Mouse (Mus musculus) yolk sac, embryonic 10.5 days (tissue): Measurements from ENCODE around the gene Psmd1.
"Not testable (repeated sequence)": the region's sequence is repeated elsewhere in the genome, so short reads cannot be mapped to it uniquely, and the experiment has no call there.

Experiments used
- DNase-seq: peaks from one replicate; pipeline ENCODE4 v3.0.0-alpha.2; 2017; ENCODE audit warnings: low spot score

The Psmd1 gene

DNA sequence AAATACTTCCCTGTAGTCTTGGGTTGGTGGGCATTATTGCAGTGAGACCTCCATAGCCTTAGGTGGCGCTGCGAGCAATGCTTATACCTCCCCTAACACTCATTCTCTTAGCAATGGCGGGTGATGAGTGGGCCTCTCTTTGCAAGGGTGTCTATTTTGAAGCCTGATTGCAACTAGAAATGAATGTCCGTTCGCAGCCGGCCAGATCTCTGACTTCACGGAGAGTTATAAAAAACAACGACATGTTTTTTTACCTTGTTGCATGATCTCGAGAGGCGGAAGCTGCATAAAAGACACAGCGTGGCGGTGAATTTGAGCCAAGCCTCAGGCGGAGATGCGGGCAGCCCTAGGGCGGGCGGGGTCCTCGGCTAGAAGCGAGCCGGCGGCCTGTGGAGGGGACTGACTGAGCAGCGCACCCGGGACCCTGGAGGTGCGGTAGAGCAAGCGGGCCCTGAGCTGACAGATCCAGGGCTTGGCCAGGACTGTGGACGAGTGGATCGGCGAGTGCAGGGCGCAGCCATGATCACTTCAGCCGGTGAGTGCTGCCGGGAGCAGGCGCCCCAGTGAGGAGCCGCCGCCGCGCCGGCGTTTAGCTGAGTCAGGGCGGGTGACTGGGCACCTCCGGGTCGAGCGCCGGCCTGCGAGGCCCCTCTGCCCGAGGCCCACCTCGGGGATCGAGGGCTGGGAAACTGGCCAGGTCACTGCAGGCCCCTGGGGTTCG is at the start of gene Psmd1:
Gene Psmd1, plus strand, starts transcription at position 117 of the 721 bp plus-strand sequence.
- peak; percentile 93 for DNase-seq

DNA sequence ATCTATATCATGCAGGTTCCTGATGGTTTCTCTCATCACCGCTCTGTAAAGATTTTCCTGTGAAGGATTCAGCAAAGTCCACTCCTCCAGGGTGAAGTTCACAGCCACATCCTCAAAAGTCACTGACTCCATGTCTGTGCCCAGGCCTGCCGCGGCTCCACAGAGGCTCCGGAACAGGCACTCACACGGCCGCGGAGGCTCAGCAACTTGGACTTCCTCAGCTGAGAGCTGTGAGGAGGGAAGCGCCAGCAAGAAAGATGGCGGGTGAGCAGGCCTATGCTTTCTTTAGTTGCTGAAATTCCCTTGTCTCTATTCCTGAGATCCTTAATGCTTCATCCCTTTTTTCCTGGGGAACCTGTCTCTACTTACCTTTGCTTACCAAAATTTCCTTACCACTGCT is 48.4 kb upstream of the Psmd1 start:
- not testable (repeated sequence) for DNase-seq

DNA sequence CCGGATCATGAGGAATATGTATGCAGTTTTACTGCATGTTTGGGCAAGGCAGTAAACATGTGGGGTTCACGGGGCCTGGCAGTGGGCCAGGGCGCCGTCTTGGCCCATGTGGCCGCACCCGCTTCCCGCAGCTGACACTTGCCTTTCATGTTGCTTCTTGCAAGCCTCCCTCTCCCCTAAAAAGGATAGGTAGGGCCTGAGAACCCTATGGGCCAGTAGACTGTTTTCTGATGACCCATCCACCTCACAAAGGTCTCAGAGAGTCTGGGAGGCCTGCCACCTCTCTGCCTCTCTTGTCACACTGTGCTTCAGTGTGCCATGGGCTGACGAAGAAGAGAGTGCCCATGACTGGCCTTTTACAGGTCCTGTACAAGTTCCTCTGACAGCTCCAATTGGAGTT is 47.7 kb upstream of the Psmd1 start, which contains the start of gene Spata3:
Gene Spata3, plus strand, starts transcription at position 301 of the 400 bp plus-strand sequence.
- no peak for DNase-seq

DNA sequence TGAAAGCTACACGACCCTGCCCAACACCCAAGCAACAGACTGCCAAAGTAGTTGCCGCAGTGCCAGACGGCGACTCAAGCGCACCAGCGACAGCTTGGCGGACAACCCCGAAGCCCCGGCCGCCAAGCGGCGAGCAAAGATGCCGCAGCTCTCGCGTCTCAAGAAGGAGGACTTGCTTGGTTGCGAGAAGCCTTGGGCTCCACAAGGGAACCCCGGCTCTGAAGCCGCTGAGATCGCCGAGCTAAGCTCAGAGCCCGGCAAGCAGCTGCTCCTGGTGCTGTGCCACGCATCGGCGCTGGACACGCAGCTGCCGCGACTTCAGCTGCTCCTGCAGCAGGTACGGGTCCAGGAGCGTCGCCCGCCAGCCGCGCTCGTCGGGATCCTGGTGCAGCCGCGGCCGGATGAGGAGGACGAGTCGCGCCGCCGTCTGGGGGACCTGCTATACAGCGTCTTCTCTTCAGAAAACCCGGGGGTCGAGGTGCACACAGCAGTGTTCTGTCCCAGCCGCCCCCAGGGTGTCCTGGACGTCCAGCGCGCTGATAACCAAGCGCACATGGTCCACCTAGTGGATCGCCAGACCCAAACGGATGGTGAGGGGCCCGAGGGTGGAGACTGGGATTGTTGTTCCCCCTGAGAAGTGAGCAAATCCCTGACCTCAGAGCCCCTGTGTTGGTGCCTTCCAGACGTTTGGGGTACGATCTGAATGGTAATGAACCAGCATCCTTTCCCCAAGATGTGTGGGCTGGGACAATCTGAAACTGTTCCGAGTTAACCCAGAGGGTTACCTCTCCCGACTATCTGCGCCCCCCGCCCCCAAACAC is 45.7 kb upstream of the Psmd1 start:
- peak; percentile 68 for DNase-seq

DNA sequence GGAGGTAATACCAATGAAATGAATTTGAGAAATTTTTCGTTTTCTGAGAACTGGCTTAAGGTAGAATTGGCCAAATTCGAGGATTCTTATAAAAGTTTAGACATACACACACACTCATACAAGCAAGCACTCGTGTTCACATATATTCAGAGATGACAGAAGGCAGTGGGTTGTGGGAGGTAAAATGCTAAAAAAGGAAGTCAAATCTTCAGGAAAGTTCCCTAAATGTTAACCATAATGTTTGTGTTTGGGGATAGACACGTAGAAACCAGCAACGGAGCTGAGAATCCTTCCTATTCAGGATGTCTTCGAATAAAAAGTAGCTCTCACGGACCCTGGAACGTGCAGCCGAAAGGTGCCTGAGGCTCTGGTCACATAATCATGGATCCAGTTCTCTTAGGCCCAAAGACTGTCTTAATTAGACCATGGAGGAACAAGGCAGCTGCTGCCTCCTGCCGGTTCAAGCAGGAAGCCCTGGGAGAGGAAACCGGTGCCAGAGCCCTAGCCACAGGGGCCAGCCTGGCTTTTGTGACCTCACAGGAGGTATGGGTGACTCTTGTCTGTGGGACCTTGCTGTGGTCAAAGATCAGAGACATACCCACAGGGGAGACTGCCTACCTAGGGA is 42.7 kb upstream of the Psmd1 start:
- DNase-seq, result no peak

DNA sequence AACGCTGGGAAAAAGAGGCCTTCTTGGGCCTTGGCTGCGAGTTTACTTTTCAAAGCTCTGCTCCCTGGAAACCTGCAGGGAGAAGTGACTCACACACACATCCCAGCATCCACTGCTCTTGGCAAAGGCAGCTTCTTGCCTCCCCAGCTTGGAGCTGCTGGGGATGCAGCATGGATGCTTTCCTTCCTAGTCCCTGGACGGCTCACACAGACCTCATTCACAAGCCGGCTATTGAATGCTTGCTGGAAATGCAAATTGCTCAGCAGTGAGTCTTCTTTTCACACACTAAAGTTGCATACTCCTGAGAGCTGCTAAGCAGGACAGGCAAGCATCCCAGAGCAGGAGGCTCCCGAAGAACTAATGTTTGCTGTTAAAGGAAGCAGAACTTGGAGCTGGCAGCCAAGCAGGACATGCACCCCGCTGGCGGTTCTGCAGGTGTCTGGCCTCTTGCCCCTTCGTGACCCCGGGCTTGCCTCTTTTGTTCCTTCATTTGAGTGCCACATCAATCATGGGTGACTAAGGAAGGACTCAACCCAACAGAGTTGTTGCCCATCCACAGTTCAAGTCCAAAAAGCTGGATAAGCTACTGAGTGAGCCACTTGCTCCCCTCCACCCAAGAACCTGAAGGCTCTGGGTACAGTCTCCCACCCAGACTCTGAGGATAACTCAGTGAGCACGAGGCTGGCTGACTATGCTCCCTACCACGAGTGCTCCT is 31.8 kb upstream of the Psmd1 start:
- DNase-seq, result no peak

DNA sequence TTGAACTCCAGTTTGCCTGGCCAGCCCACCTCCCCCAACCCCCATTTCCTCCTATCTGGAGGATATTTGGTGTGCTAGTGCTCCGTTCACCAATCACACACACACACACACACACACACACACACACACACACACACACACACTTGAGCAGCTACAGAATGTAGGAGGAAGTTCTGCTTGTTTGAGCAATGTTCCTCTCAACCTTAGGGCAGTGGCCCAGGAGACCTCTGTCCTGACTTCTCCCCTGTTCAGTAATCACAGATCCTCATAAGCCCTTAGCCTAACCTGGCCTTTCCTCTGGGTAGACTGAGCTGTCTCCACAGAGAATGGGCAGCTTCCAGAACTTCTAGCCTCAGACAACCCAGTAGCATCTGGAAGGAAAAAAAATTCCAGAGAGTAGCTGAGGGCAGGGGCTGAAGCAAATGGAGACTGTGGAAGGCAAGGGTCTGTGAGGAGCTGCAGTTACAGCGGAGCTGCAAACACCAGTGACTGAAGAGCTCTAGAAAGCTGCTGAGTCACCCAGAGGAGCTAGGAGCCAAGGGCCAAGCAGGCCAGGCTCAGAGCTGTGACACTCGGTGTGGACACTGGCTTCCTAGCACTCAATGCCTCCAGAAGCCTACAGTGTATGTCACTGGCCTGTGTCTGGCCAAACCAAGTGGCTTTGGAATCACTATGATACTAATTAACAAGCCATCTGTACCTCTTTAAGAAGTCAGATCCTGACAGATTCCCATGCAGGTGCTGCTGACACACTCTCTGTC is 25.8 kb upstream of the Psmd1 start:
- peak; percentile 80 for DNase-seq

DNA sequence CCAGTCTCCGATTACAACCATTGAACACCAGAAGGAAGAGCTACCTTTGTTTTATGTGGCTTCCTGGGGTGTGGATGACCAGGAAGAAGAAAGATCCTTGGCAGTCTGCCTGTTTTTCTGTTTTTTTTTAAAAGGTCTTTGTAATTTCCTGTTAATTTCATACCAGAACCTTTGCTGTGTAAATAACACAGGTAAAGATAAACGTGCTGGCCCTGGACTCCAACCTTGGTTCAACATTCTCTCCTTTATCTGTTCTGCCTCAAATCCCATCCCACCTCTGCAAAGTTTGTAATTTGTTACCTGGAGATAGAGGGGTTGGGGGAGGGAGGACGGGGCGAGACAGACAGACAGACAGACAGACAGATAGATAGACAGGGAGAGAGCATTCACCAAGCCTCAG is 24.1 kb upstream of the Psmd1 start:
- DNase-seq, result peak; percentile 84

DNA sequence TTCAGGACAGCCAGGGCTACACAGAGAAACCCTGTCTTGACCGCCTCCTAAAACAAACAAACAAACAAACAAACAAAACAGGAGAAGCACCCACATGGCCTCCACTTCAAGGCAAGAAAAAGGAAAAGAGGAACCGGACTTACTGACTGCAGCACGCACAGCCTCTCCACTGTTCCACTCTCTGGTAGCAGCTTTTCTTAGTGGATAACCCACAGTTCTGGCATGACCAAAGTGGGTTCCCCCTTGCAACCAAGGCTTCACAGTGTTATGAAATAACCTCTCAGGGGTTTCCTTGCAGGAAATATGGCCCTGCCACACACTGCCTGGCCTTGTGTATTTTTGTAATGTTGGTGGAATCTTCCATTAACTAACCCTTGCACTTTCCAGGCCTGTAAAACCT is 23.4 kb upstream of the Psmd1 start:
- DNase-seq, result no peak

DNA sequence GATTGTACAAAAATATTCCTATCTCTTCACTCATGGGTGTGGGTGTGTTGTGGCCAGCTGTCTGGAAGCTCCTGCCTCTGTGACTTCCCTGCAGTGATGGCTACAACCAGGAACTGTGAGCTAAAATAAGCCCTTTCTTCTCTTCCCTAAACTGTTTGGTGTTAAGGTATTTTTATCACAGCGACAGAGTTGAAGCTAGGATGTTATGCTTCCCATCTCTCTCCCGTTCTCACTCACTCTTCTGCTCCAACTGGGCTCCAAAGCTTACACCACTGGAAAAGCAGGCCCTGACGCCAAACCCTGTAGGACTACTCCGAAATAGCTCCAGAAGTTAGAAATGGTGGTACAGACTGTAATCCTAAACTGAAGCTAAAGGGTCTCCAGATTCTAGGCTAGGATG is 19.1 kb upstream of the Psmd1 start:
- no peak for DNase-seq

DNA sequence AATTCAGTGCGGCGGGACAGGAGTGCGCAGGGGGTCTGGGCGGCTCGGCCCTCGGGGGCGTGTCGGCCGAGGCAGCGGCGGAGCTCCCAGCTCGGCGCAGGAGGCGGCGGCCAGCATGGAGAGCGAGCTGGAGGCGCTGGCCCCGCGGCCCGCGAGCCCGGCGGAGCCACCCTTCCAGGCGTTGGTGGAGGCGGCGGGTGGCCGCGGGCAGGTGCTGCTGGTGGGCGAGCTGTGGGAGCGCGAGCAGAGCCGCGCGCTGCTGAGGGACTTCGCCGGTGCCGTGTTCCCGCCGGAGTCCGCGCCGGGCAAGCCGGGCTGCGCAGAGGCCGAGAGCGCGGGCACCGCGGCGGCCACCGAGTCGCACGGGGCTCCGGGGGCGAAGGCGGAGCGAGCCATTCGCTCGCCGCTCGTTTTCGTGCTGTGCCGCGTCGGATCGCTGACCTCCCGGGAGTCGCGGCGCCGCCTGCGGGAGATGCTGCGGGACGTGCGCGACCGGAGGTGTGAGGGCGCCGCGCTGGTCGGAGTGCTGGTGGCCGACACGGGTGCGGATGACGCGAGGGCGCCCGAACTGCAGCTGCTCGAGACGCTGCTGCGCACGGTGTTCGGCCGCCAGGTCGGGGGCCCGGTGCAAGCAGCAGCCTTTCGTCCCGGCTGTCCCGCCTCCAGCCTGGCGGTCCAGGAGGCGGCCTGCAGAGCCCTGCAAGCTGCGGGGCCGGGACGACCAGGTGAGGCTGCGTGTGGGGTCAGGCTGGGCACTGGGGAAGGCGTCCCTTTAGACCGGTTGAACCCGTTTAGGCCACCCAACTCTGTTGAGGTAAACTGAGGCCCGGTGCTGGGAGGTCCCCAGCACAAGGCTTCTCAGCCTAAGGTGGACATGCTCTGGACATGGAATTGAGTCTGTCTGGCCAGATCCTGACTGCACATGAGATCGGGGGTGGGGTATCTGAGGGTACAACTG is 18.1 kb upstream of the Psmd1 start, which contains the start of gene 2810459M11Rik:
Gene 2810459M11Rik, plus strand, starts transcription at position 16 of the 958 bp plus-strand sequence.
- DNase-seq, result peak; percentile 64

DNA sequence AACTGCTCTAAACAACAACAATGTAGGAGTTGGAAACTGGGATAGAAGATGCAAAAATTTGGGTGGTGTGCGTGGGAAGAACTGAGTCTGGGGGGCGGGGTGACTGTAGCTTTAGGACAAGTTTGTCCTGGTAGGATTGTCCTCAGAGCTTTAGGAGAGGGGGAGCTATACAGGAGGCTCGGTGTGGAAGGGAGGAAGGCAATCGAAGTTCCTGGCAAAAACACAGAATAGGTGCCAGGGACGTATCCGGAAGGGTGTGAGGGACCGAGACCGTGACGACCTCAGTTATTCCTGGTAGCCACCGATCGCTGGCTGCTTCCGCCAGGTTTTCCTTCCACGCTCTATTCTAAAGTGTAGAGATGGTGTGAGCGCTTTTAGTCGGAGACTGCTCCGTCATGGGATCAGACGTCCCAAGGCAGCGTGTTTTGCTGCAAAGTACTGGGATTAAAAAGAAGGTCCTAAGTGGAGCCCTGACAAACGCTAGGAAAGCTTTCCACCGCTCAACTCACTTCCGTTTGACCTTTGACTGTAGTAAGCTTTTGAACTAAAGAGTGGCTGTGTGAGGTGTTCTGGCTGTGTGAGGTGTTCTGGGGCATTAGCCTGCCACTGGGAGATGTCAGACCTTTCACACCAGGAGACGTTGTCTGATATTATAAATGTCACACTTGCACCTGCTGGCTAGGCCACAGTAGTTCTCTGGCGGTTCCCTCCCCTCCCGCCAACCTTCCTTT is 17.2 kb upstream of the Psmd1 start:
- peak; percentile 53 for DNase-seq

DNA sequence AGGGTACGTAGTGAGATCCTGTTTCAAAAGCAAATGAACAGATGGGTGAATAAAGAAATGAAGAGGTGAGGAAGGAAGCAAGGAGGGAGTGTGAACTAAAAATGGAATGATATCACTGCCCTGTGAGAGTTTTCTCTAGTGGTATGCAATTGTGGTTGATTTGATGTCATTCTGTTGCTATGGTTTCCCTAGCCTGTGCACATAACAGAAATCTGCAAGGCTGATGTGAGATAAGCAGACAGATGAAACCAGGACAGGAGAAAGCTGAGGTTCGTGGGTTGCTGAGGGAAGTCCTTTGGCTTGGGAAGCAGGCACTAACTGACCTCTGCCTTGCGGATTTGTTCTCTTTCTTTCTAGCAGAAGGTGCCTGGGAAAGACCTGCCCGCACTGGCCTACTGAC is 16.0 kb upstream of the Psmd1 start:
- no peak for DNase-seq

DNA sequence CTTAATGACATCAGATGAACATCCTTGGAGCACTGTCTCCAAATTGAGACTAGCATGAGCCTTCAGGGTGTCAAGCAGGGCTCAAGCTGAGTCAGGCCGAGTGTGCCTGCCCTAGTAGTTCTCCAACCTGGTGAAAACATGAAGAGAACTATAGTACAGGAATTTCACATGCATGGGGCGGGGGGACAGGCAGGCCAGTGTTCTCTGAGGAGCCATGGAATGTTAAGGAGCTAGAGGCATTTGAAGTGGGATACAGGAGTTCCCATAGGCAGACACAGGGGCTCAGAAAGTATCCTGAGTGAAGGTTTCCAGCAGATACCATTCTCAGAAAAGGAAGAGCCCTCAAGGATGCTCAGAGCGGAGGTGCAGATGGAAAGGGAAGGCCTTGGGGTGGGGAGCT is 15.4 kb upstream of the Psmd1 start:
- DNase-seq, result no peak

DNA sequence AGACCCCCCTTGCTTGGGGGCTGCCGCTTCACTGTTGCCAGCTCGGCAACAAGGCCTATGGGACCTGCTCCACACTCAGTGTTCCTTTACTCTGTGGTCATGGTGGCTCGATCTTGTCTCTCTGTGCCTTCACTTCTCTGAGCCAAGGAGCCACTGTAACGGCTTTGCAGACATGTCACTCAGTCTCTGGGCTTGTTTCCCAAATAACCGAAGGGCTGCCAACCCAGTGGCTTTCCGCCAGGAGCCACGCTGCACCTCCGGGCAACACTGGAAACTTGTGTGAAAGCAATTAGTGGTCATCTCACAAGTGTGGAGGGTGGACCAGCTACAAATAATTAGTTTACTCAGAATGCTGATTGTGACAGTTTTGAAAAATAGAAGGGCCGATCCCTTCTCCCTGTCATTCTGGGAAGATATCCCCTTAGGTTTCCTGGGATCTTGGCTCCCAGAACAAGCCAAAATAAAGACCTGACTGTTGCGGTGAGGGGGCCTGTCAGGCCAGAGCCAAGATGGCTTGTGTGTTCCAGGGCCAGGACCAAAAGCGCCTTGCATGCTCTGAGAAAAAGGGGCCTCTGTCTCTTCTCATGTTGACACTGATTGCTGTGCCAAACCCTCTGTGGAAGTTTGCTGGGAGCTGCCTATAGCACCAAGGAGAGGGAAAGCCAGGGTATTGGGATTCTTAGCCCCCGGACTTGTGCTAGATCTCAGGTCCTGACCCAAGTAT is 10.8 kb upstream of the Psmd1 start:
- DNase-seq, result no peak

DNA sequence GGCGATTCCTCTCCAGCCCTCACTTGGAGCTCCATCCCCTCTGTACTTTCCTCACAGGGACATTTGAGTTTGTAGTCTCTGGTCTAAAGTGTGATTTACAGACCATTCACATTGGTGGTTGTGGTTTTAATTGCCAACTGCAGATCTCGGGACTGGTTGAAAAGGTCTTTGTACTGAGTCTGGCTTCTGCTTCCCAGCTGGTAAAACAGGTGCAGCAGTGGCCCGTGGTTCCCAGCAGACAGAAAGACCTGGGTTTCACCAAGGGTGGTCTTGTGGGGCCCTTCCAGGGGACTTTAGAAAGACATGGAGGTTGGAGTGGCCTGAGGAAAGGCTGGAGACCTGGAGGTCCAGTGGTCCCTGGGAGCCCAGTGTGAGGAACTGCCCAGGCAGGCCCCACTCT is 9.2 kb upstream of the Psmd1 start:
- no peak for DNase-seq

DNA sequence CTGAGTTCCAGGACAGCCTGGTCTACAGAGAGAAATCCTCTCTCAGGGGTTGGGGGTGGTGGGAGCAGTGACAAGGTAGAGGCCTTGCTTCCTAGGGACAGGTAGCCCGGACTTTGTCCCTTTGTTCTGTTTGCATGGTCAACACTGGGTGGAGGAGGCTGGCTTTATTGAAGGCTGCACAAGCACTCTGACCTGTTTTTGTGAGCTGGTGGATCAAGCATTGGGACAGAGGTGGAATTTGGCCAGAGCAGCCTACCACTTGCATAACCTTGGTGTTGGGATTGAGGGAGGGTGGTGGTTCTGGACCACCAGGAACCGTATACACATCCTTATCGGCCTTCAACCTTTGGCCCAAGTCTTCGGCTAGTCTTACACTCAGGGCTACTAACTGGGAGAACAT is 7.9 kb upstream of the Psmd1 start:
- DNase-seq, result peak; percentile 93

DNA sequence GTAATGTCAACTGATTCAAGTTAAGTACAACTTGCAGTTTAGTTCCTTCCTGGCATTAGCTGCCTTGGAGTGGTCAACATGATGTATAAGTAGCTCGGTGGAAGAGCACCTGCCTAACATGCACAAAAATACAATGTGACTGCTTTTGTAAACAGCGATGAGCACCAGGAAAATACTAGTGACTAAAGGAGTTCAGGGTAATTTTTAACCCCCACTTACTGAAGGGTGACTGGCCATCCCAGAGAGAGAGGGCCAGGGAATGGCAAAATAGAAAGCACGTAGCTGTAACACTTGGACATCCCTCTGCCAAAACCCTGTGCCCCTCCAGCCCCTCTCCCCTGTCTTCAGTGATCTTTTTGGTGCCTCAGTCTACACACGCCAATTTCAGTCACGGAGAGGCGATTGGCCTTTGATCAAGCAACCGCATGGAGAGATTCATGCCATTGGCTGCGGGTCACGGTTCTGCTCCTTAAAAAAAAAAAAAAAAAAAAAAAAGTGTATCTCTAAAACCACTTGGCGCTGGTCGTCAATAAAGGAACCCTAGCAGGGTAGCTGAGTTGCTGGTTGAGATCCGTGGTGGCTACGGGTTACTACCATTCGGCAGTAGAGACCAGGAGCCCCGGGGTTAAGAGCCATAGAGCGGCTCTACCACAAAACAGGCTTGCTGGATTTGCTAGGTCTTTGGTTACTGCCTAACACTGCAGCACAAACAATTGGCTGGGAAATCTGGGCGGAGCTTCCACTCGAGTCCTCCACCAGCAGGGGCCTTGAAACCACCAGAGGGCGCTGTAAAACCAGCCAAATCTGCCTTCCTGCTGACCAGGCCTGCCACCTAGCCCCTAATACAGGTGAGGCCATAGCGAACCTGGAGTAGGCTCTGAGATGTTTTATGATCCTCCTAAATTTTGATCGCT is 5.1 kb upstream of the Psmd1 start:
- DNase-seq, result peak; percentile 93
